Mouse (Mus musculus): ENCODE measurements around the gene Rnf7. TPM values are rescaled to one million over a fixed set of nuclear protein-coding genes. Genes with fewer than 3 reads are reported as not detected.
"Not testable (repeated sequence)": the region's sequence is repeated elsewhere in the genome, so short reads cannot be mapped to it uniquely, and the experiment has no call there.

Rnf7 gene
- total RNA-seq (2014; rRNA removed) (65.5 and 79.4 TPM in 2 replicates), polyA plus RNA-seq (2012; rRNA removed) (63.4 and 90.8 TPM in 2 replicates)

DNA sequence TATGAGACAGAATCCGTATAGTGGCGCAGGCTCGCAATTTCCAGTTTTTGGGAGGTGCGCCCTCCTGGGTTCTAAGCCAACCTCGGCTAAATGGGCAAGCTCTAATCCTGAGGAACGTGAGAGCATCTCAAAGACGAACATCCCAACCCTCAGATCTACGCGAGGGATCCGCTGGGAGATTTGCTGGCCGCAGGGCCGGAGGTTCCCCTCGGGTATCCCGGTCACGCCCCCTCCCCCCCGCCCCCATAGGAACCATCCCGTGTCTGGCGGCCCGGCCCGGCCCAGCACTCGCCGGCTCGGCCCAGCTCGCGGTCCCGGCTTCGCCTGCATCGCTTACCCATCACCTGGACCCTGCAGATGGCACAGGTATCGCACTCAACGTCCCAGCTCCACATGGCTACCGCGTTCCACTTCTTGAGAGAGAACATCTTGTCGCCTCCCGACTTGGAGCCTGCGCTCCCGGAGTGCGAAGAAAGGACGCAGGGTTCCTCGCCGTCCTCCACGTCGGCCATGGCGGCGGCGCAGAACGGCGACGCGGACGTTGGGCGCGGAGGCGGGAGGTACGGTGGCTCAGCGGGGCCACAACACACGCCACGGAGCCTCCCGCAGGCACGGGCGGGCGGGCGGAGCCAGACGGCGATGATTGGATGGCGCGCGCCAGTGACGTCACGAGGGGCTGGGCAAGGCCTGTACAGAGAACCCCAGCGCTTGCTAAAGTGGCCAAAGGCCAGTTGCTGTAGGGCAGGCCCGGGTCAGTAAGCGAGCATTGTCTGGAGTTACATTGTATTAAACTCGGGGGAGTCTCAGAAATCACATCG lies at the start of gene Rnf7:
TSS of gene Rnf7 (minus strand) at position 605 of the 818 bp plus-strand sequence.
- Histone ChIP-seq H3K36me3 (ENCODE audit: control insufficient read depth, insufficient read depth, low read length) (peaks cover 3% of the 10 kb centered on the region; the same call in 1 of the 2 replicates), H3K27me3 (ENCODE audit: control insufficient read depth, insufficient read depth, low read length) (no peaks in the 10 kb centered on the region)
- under 1% methylated on average over 74 of the region's 74 CpGs for WGBS

GRCm38 (mm10) chr9:96526011-96526410 lies 47.5 kb upstream of the Rnf7 start:
- Histone ChIP-seq H3K4me1 (ENCODE audit: control insufficient read depth, insufficient read depth, low read length) (no peaks in the 10 kb centered on the region), H3K27ac (replicated peaks; ENCODE audit: insufficient read depth, low read depth, low read length) (no peak overlapping the region), H3K9ac (ENCODE audit: low read depth, low read length) (no peak overlapping the region), H3K79me2 (ENCODE audit: control insufficient read depth, insufficient read depth, low read length) (no peaks in the 10 kb centered on the region), H3K27me3 (ENCODE audit: control insufficient read depth, insufficient read depth, low read length) (no peaks in the 10 kb centered on the region), H3K36me3 (ENCODE audit: control insufficient read depth, insufficient read depth, low read length) (no peaks in the 10 kb centered on the region), H3K4me3 (ENCODE audit: insufficient read depth, low read depth, low read length) (no peak overlapping the region)
- DNase-seq (ENCODE audit: extremely low read depth, low read depth, low spot score) = no peak
- WGBS = 73% methylated on average over 4 of the region's 4 CpGs
- TF ChIP-seq CTCF (IDR thresholded peaks at IDR 0.05; ENCODE audit: low read depth, low read length) = no peak
- no peak for TF ChIP-seq POLR2A (IDR thresholded peaks at IDR 0.05; ENCODE audit: extremely low read depth, insufficient read depth, low read length)

More for the DNA sequence above, at the start of gene Rnf7:
- 0 out of 2 replicates have a peak, but pooled peaks have one; percentile 22 for TF ChIP-seq POLR2A (IDR thresholded peaks at IDR 0.05; ENCODE audit: extremely low read depth, insufficient read depth, low read length)
- no peak for TF ChIP-seq CTCF (IDR thresholded peaks at IDR 0.05; ENCODE audit: low read depth, low read length)
- peak within 1 kb of the TSS; percentile 68 for H3K9ac ChIP-seq (ENCODE audit: low read depth, low read length)
- peak within 1 kb of the TSS; percentile 69 for H3K4me3 ChIP-seq (ENCODE audit: insufficient read depth, low read depth, low read length)
- DNase-seq (ENCODE audit: extremely low read depth, low read depth, low spot score) = peak; percentile 84
- H3K4me1 ChIP-seq (ENCODE audit: control insufficient read depth, insufficient read depth, low read length) = peaks cover 2% of the 10 kb centered on the region
- peaks cover 5% of the 10 kb centered on the region; the same call in 1 of the 2 replicates for H3K79me2 ChIP-seq (ENCODE audit: control insufficient read depth, insufficient read depth, low read length)
- peak within 1 kb of the TSS; percentile 60 for H3K27ac ChIP-seq (replicated peaks; ENCODE audit: insufficient read depth, low read depth, low read length)

DNA sequence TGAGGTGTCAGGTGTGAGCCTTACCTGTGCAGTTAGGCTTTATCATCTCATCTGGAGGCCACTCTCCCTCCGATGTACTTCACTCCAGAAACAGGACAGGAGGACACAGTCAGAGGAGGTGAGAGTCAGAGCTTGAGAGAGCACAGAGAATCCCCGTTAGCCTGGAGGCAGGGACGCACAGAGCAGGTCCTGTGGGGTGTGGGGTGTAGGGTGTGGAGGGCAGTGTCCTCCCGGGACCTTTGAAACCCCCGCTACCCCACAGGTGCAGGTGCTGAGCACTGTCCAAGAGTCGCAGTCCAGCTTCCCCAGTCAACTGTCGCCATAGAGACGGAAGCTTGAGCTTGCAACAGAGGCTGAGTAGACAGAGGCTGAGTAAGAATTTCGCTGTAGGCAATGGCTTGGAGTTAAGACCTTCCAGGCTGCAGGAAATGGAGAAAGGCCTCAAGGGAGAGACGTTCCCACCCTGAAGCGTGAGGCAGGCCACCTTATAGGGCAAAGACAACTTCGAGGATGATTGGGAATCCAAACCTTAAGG lies 46.6 kb upstream of the Rnf7 start, which contains the start of gene Gm28729:
TSS of gene Gm28729 (minus strand) at position 293 of the 535 bp plus-strand sequence.
- H3K27me3 ChIP-seq (ENCODE audit: control insufficient read depth, insufficient read depth, low read length) = no peaks in the 10 kb centered on the region

GRCm38 (mm10) chr9:96523148-96523547 lies 44.7 kb upstream of the Rnf7 start:
- no peaks in the 10 kb centered on the region for H3K4me1 ChIP-seq (ENCODE audit: control insufficient read depth, insufficient read depth, low read length)
- H3K27me3 ChIP-seq (ENCODE audit: control insufficient read depth, insufficient read depth, low read length) = no peaks in the 10 kb centered on the region; the same call in 1 of the 2 replicates
- no peak overlapping the region for H3K4me3 ChIP-seq (ENCODE audit: insufficient read depth, low read depth, low read length)
- DNase-seq (ENCODE audit: extremely low read depth, low read depth, low spot score) = no peak
- WGBS = 89% methylated on average over 5 of the region's 5 CpGs
- H3K36me3 ChIP-seq (ENCODE audit: control insufficient read depth, insufficient read depth, low read length) = no peaks in the 10 kb centered on the region
- no peak overlapping the region for H3K27ac ChIP-seq (replicated peaks; ENCODE audit: insufficient read depth, low read depth, low read length)
- TF ChIP-seq POLR2A (IDR thresholded peaks at IDR 0.05; ENCODE audit: extremely low read depth, insufficient read depth, low read length) = no peak
- no peak overlapping the region for H3K9ac ChIP-seq (ENCODE audit: low read depth, low read length)
- no peaks in the 10 kb centered on the region for H3K79me2 ChIP-seq (ENCODE audit: control insufficient read depth, insufficient read depth, low read length)

More for the DNA sequence above, 46.6 kb upstream of the Rnf7 start, which contains the start of gene Gm28729:
- H3K9ac ChIP-seq (ENCODE audit: low read depth, low read length) = no peak within 1 kb of the TSS
- 37% methylated on average over 12 of the region's 12 CpGs for WGBS
- TF ChIP-seq CTCF (IDR thresholded peaks at IDR 0.05; ENCODE audit: low read depth, low read length) = no peak
- TF ChIP-seq POLR2A (IDR thresholded peaks at IDR 0.05; ENCODE audit: extremely low read depth, insufficient read depth, low read length) = no peak
- no peak within 1 kb of the TSS for H3K27ac ChIP-seq (replicated peaks; ENCODE audit: insufficient read depth, low read depth, low read length)
- no peak for DNase-seq (ENCODE audit: extremely low read depth, low read depth, low spot score)
- H3K36me3 ChIP-seq (ENCODE audit: control insufficient read depth, insufficient read depth, low read length) = no peaks in the 10 kb centered on the region
- H3K4me1 ChIP-seq (ENCODE audit: control insufficient read depth, insufficient read depth, low read length) = no peaks in the 10 kb centered on the region
- no peaks in the 10 kb centered on the region for H3K79me2 ChIP-seq (ENCODE audit: control insufficient read depth, insufficient read depth, low read length)
- no peak within 1 kb of the TSS for H3K4me3 ChIP-seq (ENCODE audit: insufficient read depth, low read depth, low read length)

- H3K4me1 ChIP-seq (ENCODE audit: control insufficient read depth, insufficient read depth, low read length); H3K79me2 ChIP-seq (ENCODE audit: control insufficient read depth, insufficient read depth, low read length); DNase-seq (ENCODE audit: extremely low read depth, low read depth, low spot score); H3K27me3 ChIP-seq (ENCODE audit: control insufficient read depth, insufficient read depth, low read length); H3K4me3 ChIP-seq (ENCODE audit: insufficient read depth, low read depth, low read length); H3K27ac ChIP-seq (replicated peaks; ENCODE audit: insufficient read depth, low read depth, low read length); H3K9ac ChIP-seq (ENCODE audit: low read depth, low read length); H3K36me3 ChIP-seq (ENCODE audit: control insufficient read depth, insufficient read depth, low read length): not testable (repeated sequence)
- 84% methylated on average over 2 of the region's 2 CpGs for WGBS
Observed at GRCm38 (mm10) chr9:96521574-96521973, 43.1 kb upstream of the Rnf7 start.

- Histone ChIP-seq H3K4me1 (ENCODE audit: control insufficient read depth, insufficient read depth, low read length) (no peaks in the 10 kb centered on the region), H3K36me3 (ENCODE audit: control insufficient read depth, insufficient read depth, low read length) (no peaks in the 10 kb centered on the region), H3K4me3 (ENCODE audit: insufficient read depth, low read depth, low read length) (no peak overlapping the region), H3K27ac (replicated peaks; ENCODE audit: insufficient read depth, low read depth, low read length) (no peak overlapping the region), H3K9ac (ENCODE audit: low read depth, low read length) (no peak overlapping the region), H3K27me3 (ENCODE audit: control insufficient read depth, insufficient read depth, low read length) (no peaks in the 10 kb centered on the region; the same call in 1 of the 2 replicates), H3K79me2 (ENCODE audit: control insufficient read depth, insufficient read depth, low read length) (no peaks in the 10 kb centered on the region)
- no peak for TF ChIP-seq POLR2A (IDR thresholded peaks at IDR 0.05; ENCODE audit: extremely low read depth, insufficient read depth, low read length)
- WGBS = 40% methylated on average over 4 of the region's 4 CpGs
- peak; percentile 9 for DNase-seq (ENCODE audit: extremely low read depth, low read depth, low spot score)
Observed at GRCm38 (mm10) chr9:96517429-96517828, 39.0 kb upstream of the Rnf7 start.

Measured in liver, adult 2 months (tissue).